Mouse (Mus musculus): ENCODE measurements around the gene Gstm5. TPM values are rescaled to one million over a fixed set of nuclear protein-coding genes. Genes with fewer than 3 reads are reported as not detected.
"Not testable (repeated sequence)": the region's sequence is repeated elsewhere in the genome, so short reads cannot be mapped to it uniquely, and the experiment has no call there.

The Gstm5 gene
- polyA plus RNA-seq, 1 experiment = 3,160 TPM

GRCm38 (mm10) chr3:107852786-107853185 is 42.8 kb upstream of the Gstm5 start:
- H3K4me1 ChIP-seq (ENCODE audit: control insufficient read depth, insufficient read depth, low read length) = no peaks in the 10 kb centered on the region
- H3K27me3 ChIP-seq (ENCODE audit: control insufficient read depth, insufficient read depth, low read length) = no peaks in the 10 kb centered on the region
- TF ChIP-seq POLR2A (IDR thresholded peaks at IDR 0.05; ENCODE audit: control insufficient read depth, low read depth, low read length) (no peak), CTCF (IDR thresholded peaks at IDR 0.05; ENCODE audit: control insufficient read depth, insufficient read depth, insufficient replicate concordance, low read depth, low read length) (no peak)
- H3K27ac ChIP-seq (ENCODE audit: control insufficient read depth, insufficient read depth, low read depth, low read length) = no peak overlapping the region
- no peaks in the 10 kb centered on the region for H3K36me3 ChIP-seq (ENCODE audit: control insufficient read depth, insufficient read depth, low read length)
- no peak overlapping the region for H3K4me3 ChIP-seq (ENCODE audit: control insufficient read depth, low read depth, low read length)

- TF ChIP-seq CTCF (IDR thresholded peaks at IDR 0.05; ENCODE audit: control insufficient read depth, insufficient read depth, insufficient replicate concordance, low read depth, low read length) (no peak), POLR2A (IDR thresholded peaks at IDR 0.05; ENCODE audit: control insufficient read depth, low read depth, low read length) (no peak)
- no peaks in the 10 kb centered on the region for H3K27me3 ChIP-seq (ENCODE audit: control insufficient read depth, insufficient read depth, low read length)
- no peaks in the 10 kb centered on the region for H3K36me3 ChIP-seq (ENCODE audit: control insufficient read depth, insufficient read depth, low read length)
- no peaks in the 10 kb centered on the region for H3K4me1 ChIP-seq (ENCODE audit: control insufficient read depth, insufficient read depth, low read length)
- no peak overlapping the region for H3K4me3 ChIP-seq (ENCODE audit: control insufficient read depth, low read depth, low read length)
- no peak overlapping the region for H3K27ac ChIP-seq (ENCODE audit: control insufficient read depth, insufficient read depth, low read depth, low read length)
Observed at GRCm38 (mm10) chr3:107853232-107854181, 42.1 kb upstream of the Gstm5 start.

GRCm38 (mm10) chr3:107855368-107855767 is 40.3 kb upstream of the Gstm5 start:
- Histone ChIP-seq H3K27ac (ENCODE audit: control insufficient read depth, insufficient read depth, low read depth, low read length) (no peak overlapping the region), H3K27me3 (ENCODE audit: control insufficient read depth, insufficient read depth, low read length) (no peaks in the 10 kb centered on the region), H3K4me1 (ENCODE audit: control insufficient read depth, insufficient read depth, low read length) (no peaks in the 10 kb centered on the region), H3K36me3 (ENCODE audit: control insufficient read depth, insufficient read depth, low read length) (no peaks in the 10 kb centered on the region), H3K4me3 (ENCODE audit: control insufficient read depth, low read depth, low read length) (no peak overlapping the region)
- TF ChIP-seq POLR2A (IDR thresholded peaks at IDR 0.05; ENCODE audit: control insufficient read depth, low read depth, low read length) (no peak), CTCF (IDR thresholded peaks at IDR 0.05; ENCODE audit: control insufficient read depth, insufficient read depth, insufficient replicate concordance, low read depth, low read length) (no peak)

- H3K4me1 ChIP-seq (ENCODE audit: control insufficient read depth, insufficient read depth, low read length) = no peaks in the 10 kb centered on the region
- TF ChIP-seq CTCF (IDR thresholded peaks at IDR 0.05; ENCODE audit: control insufficient read depth, insufficient read depth, insufficient replicate concordance, low read depth, low read length) (no peak), POLR2A (IDR thresholded peaks at IDR 0.05; ENCODE audit: control insufficient read depth, low read depth, low read length) (no peak)
- H3K27ac ChIP-seq (ENCODE audit: control insufficient read depth, insufficient read depth, low read depth, low read length) = no peak overlapping the region
- no peaks in the 10 kb centered on the region for H3K27me3 ChIP-seq (ENCODE audit: control insufficient read depth, insufficient read depth, low read length)
- no peaks in the 10 kb centered on the region for H3K36me3 ChIP-seq (ENCODE audit: control insufficient read depth, insufficient read depth, low read length)
- H3K4me3 ChIP-seq (ENCODE audit: control insufficient read depth, low read depth, low read length) = no peak overlapping the region
Observed at GRCm38 (mm10) chr3:107857646-107858045, 38.0 kb upstream of the Gstm5 start.

- H3K4me3 ChIP-seq (ENCODE audit: control insufficient read depth, low read depth, low read length); H3K4me1 ChIP-seq (ENCODE audit: control insufficient read depth, insufficient read depth, low read length); H3K27me3 ChIP-seq (ENCODE audit: control insufficient read depth, insufficient read depth, low read length); H3K27ac ChIP-seq (ENCODE audit: control insufficient read depth, insufficient read depth, low read depth, low read length); H3K36me3 ChIP-seq (ENCODE audit: control insufficient read depth, insufficient read depth, low read length): not testable (repeated sequence)
Observed at GRCm38 (mm10) chr3:107861483-107861882, 34.1 kb upstream of the Gstm5 start.

- TF ChIP-seq POLR2A (IDR thresholded peaks at IDR 0.05; ENCODE audit: control insufficient read depth, low read depth, low read length) = no peak
- no peak for TF ChIP-seq CTCF (IDR thresholded peaks at IDR 0.05; ENCODE audit: control insufficient read depth, insufficient read depth, insufficient replicate concordance, low read depth, low read length)
- no peak overlapping the region for H3K27ac ChIP-seq (ENCODE audit: control insufficient read depth, insufficient read depth, low read depth, low read length)
- H3K36me3 ChIP-seq (ENCODE audit: control insufficient read depth, insufficient read depth, low read length) = no peaks in the 10 kb centered on the region
- H3K4me1 ChIP-seq (ENCODE audit: control insufficient read depth, insufficient read depth, low read length) = peaks cover 3% of the 10 kb centered on the region
- no peak overlapping the region for H3K4me3 ChIP-seq (ENCODE audit: control insufficient read depth, low read depth, low read length)
- no peaks in the 10 kb centered on the region for H3K27me3 ChIP-seq (ENCODE audit: control insufficient read depth, insufficient read depth, low read length)
Observed at GRCm38 (mm10) chr3:107862471-107862870, 33.1 kb upstream of the Gstm5 start.

- no peak for TF ChIP-seq POLR2A (IDR thresholded peaks at IDR 0.05; ENCODE audit: control insufficient read depth, low read depth, low read length)
- TF ChIP-seq CTCF (IDR thresholded peaks at IDR 0.05; ENCODE audit: control insufficient read depth, insufficient read depth, insufficient replicate concordance, low read depth, low read length) = no peak
- H3K36me3 ChIP-seq (ENCODE audit: control insufficient read depth, insufficient read depth, low read length) = no peaks in the 10 kb centered on the region
- peaks cover 5% of the 10 kb centered on the region for H3K4me1 ChIP-seq (ENCODE audit: control insufficient read depth, insufficient read depth, low read length)
- no peak overlapping the region for H3K27ac ChIP-seq (ENCODE audit: control insufficient read depth, insufficient read depth, low read depth, low read length)
- H3K4me3 ChIP-seq (ENCODE audit: control insufficient read depth, low read depth, low read length) = no peak overlapping the region
- no peaks in the 10 kb centered on the region for H3K27me3 ChIP-seq (ENCODE audit: control insufficient read depth, insufficient read depth, low read length)
Observed at GRCm38 (mm10) chr3:107863471-107863870, 32.1 kb upstream of the Gstm5 start.

Data from testis, adult 2 months (tissue).